Mouse (Mus musculus): ENCODE data around the gene Ephb1.

GRCm38 (mm10) chr9:102303882-102304281 lies 50.6 kb downstream of the Ephb1 start:
- no peak for TF ChIP-seq POLR2A (IDR thresholded peaks at IDR 0.05; ENCODE audit: low read depth, low read length)
- no peak for TF ChIP-seq CTCF (conservative IDR thresholded peaks at IDR 0.05 in 1 of 2, IDR thresholded peaks at IDR 0.05 in 1 of 2; ENCODE audit: low read depth in 2 of 2, low read length in 2 of 2)
- TF ChIP-seq POLR2AphosphoS2 (IDR thresholded peaks at IDR 0.05; ENCODE audit: low read depth, low read length): no peak
- TF ChIP-seq GABPA (IDR thresholded peaks at IDR 0.05; ENCODE audit: insufficient replicate concordance, low read depth, low read length): no peak
- TF ChIP-seq NELFE (IDR thresholded peaks at IDR 0.05; ENCODE audit: low read depth, low read length): no peak
- no peak for TF ChIP-seq RCOR1 (conservative IDR thresholded peaks at IDR 0.05; ENCODE audit: low read depth, low read length)
- no peak for TF ChIP-seq MEF2A (IDR thresholded peaks at IDR 0.05; ENCODE audit: borderline replicate concordance, low read depth, low read length)
- no peak for TF ChIP-seq EP300 (IDR thresholded peaks at IDR 0.05; ENCODE audit: low read length)
- no peak for TF ChIP-seq SMC3 (IDR thresholded peaks at IDR 0.05; ENCODE audit: low read depth, low read length)
- no peak for TF ChIP-seq BHLHE40 (IDR thresholded peaks at IDR 0.05; ENCODE audit: low read depth, low read length)
- no peak for TF ChIP-seq JUND (conservative IDR thresholded peaks at IDR 0.05; ENCODE audit: low read depth, low read length)
- TF ChIP-seq IRF4 (IDR thresholded peaks at IDR 0.05; ENCODE audit: low read depth, low read length): no peak
- TF ChIP-seq UBTF (IDR thresholded peaks at IDR 0.05; ENCODE audit: low read depth, low read length): no peak
- no peak for TF ChIP-seq TCF12 (IDR thresholded peaks at IDR 0.05; ENCODE audit: low read depth, low read length)

All from CH12.LX (cell line).